Comparison of ENCODE assay signal across 13 mouse cellular contexts in genomic region chr3:149805345-149805744, GRCm38 (mm10).
"Had no signal": no experiment of that assay in that cellular context is flagged by ENCODE, and none has a peak within 500 bp of the region (broad histone marks: within the 10 kb centered on the region; RNA-seq: fewer than 3 reads in every experiment).

No protein-coding gene starts in this region.

- H3K9ac ChIP-seq: kidney, embryonic 15.5 days; limb, embryonic 15.5 days; liver, embryonic 12.5 days; lung, embryonic 14.5 days; midbrain, embryonic 15.5 days; neural tube, embryonic 12.5 days had no signal

- H3K36me3 ChIP-seq: kidney, embryonic 15.5 days; limb, embryonic 15.5 days; liver, embryonic 12.5 days; midbrain, embryonic 10.5 days; midbrain, embryonic 15.5 days; neural tube, embryonic 12.5 days had no signal

- H3K4me3 ChIP-seq: kidney, embryonic 15.5 days; limb, embryonic 15.5 days; liver, embryonic 12.5 days; midbrain, embryonic 10.5 days; midbrain, embryonic 15.5 days; neural tube, embryonic 12.5 days had no signal

- DNase-seq: kidney, postnatal 14 days; left cerebral cortex, postnatal 4 days; lung, embryonic 14.5 days; lung, postnatal 10 days; lung, postnatal 4 days; right cerebral cortex, postnatal 25 days; thymus, postnatal 36 days had no signal

- H3K4me1 ChIP-seq: kidney, embryonic 15.5 days; limb, embryonic 15.5 days; liver, embryonic 12.5 days; midbrain, embryonic 10.5 days; midbrain, embryonic 15.5 days; neural tube, embryonic 12.5 days had no signal

- H3K9me3 ChIP-seq: kidney, embryonic 15.5 days; limb, embryonic 15.5 days; liver, embryonic 12.5 days; midbrain, embryonic 10.5 days; midbrain, embryonic 15.5 days; neural tube, embryonic 12.5 days had no signal

- ATAC-seq: liver, embryonic 12.5 days; midbrain, embryonic 15.5 days had no signal

- H3K27me3 ChIP-seq: kidney, embryonic 15.5 days; limb, embryonic 15.5 days; liver, embryonic 12.5 days; midbrain, embryonic 15.5 days; neural tube, embryonic 12.5 days had no signal

- H3K4me2 ChIP-seq: kidney, embryonic 15.5 days; limb, embryonic 15.5 days; liver, embryonic 12.5 days; lung, embryonic 14.5 days; midbrain, embryonic 15.5 days; neural tube, embryonic 12.5 days had no signal

- H3K27ac ChIP-seq: kidney, embryonic 15.5 days; limb, embryonic 15.5 days; liver, embryonic 12.5 days; midbrain, embryonic 10.5 days; midbrain, embryonic 15.5 days; neural tube, embryonic 12.5 days had no signal
